Mouse (Mus musculus): ENCODE data around the gene Paxx. TPM values are rescaled to one million over a fixed set of nuclear protein-coding genes. Genes with fewer than 3 reads are reported as not detected.

Paxx gene
- polyA plus RNA-seq, 1 experiment from 2014 or later = 31.1 TPM

DNA sequence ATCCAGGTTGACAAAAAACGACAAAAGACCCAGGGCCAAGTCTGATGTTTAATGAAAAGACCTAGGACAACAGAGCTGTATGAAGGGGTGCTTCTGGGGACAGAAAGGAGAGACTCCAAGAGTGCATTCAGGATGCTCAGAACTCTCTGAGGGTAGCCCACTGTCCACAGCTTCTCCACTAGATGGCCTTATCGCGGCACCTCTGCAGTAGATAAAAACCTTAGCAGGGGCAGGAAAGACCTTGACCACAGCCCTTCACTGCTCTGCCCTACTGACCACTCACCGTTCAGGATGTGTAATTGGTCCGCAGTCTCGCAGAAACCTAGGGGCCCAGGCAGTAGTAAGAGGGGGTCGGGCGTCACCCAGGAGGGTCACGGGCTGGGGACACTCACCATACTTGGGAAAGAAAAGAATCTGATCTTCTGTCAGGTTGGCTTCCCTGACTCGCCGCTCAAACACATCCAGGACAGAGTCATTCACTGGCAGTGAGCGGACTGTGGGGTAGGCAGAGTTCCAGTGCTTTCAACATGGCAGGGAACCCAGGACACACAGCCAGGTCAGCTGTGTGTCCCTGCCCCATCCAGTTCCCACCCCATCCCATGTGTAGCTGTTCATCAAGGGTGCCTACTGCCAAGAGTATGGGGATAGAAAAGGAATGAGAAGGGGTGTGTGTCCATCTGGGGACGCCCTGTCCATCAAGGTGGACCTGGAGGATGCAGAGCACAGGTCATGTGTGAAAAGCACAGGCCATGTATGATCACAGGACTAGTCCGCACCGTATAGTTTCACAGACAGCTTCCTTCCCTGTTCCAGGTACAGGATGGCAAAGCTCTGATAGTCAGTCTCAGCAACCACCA, 38.0 kb upstream of the Paxx start:
- Histone ChIP-seq H3K9me3 (replicated peaks) (no peaks in the 10 kb centered on the region), H3K9ac (no peak overlapping the region), H3K36me3 (peaks cover 8% of the 10 kb centered on the region), H3K4me1 (replicated peaks) (peaks cover 20% of the 10 kb centered on the region), H3K4me2 (no peak overlapping the region), H3K27ac (no peak overlapping the region), H3K4me3 (no peak overlapping the region), H3K27me3 (no peaks in the 10 kb centered on the region)
- WGBS = 67% methylated on average over 15 of the region's 15 CpGs
- ATAC-seq (replicated peaks; ENCODE audit: insufficient number of reproducible peaks, insufficient read depth, low FRiP score, low read depth) = no peak

- 41% methylated on average over 6 of the region's 6 CpGs for WGBS
- no peaks in the 10 kb centered on the region for H3K9me3 ChIP-seq (replicated peaks)
Measured at GRCm38 (mm10) chr2:25497846-25498575, 37.1 kb upstream of the Paxx start.

GRCm38 (mm10) chr2:25496462-25496861, 35.6 kb upstream of the Paxx start:
- Histone ChIP-seq H3K4me1 (replicated peaks) (peaks cover 11% of the 10 kb centered on the region), H3K4me3 (no peak overlapping the region), H3K4me2 (no peak overlapping the region), H3K27ac (no peak overlapping the region), H3K9me3 (replicated peaks) (no peaks in the 10 kb centered on the region), H3K36me3 (no peaks in the 10 kb centered on the region), H3K27me3 (no peaks in the 10 kb centered on the region), H3K9ac (no peak overlapping the region)
- WGBS = 51% methylated on average over 4 of the region's 4 CpGs
- no peak for ATAC-seq (replicated peaks; ENCODE audit: insufficient number of reproducible peaks, insufficient read depth, low FRiP score, low read depth)

More at GRCm38 (mm10) chr2:25497846-25498575, 37.1 kb upstream of the Paxx start:
- Histone ChIP-seq H3K9ac (no peak overlapping the region), H3K27me3 (no peaks in the 10 kb centered on the region), H3K27ac (no peak overlapping the region), H3K4me3 (no peak overlapping the region), H3K4me1 (replicated peaks) (peaks cover 20% of the 10 kb centered on the region), H3K36me3 (no peaks in the 10 kb centered on the region; the same call in 1 of the 2 replicates), H3K4me2 (no peak overlapping the region)
- ATAC-seq (replicated peaks; ENCODE audit: insufficient number of reproducible peaks, insufficient read depth, low FRiP score, low read depth) = no peak

GRCm38 (mm10) chr2:25493476-25493961, 32.6 kb upstream of the Paxx start, which contains the start of gene Lcn12:
Gene Lcn12, minus strand, starts transcription at chr2:25493911.
- Histone ChIP-seq H3K9ac (no peak within 1 kb of the TSS), H3K27me3 (no peaks in the 10 kb centered on the region), H3K36me3 (no peaks in the 10 kb centered on the region), H3K4me2 (no peak within 1 kb of the TSS), H3K4me1 (replicated peaks) (peaks cover 3% of the 10 kb centered on the region; the same call in 1 of the 2 replicates), H3K9me3 (replicated peaks) (no peaks in the 10 kb centered on the region), H3K4me3 (no peak within 1 kb of the TSS), H3K27ac (no peak within 1 kb of the TSS)
- 81% methylated on average over 5 of the region's 5 CpGs for WGBS
- ATAC-seq (replicated peaks; ENCODE audit: insufficient number of reproducible peaks, insufficient read depth, low FRiP score, low read depth) = no peak

GRCm38 (mm10) chr2:25492988-25493387, 32.1 kb upstream of the Paxx start:
- Histone ChIP-seq H3K9ac (no peak overlapping the region), H3K4me3 (no peak overlapping the region), H3K4me1 (replicated peaks) (peaks cover 3% of the 10 kb centered on the region; the same call in 1 of the 2 replicates), H3K36me3 (no peaks in the 10 kb centered on the region), H3K9me3 (replicated peaks) (no peaks in the 10 kb centered on the region), H3K27me3 (no peaks in the 10 kb centered on the region), H3K4me2 (no peak overlapping the region), H3K27ac (no peak overlapping the region)
- no peak for ATAC-seq (replicated peaks; ENCODE audit: insufficient number of reproducible peaks, insufficient read depth, low FRiP score, low read depth)
- 74% methylated on average over 5 of the region's 5 CpGs for WGBS

DNA sequence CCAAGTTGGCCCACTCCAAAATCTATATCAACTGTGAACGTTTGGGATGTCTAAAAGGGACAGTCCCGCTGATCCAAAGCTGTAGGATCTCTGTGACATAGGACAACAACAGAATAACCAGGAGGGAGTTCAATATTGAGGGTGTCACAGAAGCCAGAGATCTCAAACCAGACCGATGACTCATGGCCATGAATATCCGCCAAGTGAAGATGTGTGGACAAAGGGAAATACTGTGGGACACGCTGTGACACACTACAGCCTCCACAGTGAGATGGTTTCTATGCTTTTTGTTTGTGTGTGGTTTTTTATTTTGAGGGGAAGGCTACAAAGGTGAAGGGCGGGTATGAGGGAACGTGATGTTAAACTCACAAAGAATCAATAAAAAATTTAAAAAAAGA, 27.8 kb upstream of the Paxx start:
- no peaks in the 10 kb centered on the region for H3K36me3 ChIP-seq
- no peak overlapping the region for H3K9ac ChIP-seq
- no peak overlapping the region for H3K27ac ChIP-seq
- no peaks in the 10 kb centered on the region for H3K4me1 ChIP-seq (replicated peaks)
- no peaks in the 10 kb centered on the region for H3K27me3 ChIP-seq
- H3K4me2 ChIP-seq = no peak overlapping the region
- no peak overlapping the region for H3K4me3 ChIP-seq
- no peak for ATAC-seq (replicated peaks; ENCODE audit: insufficient number of reproducible peaks, insufficient read depth, low FRiP score, low read depth)
- no peaks in the 10 kb centered on the region for H3K9me3 ChIP-seq (replicated peaks)
- 72% methylated on average over 7 of the region's 7 CpGs for WGBS

DNA sequence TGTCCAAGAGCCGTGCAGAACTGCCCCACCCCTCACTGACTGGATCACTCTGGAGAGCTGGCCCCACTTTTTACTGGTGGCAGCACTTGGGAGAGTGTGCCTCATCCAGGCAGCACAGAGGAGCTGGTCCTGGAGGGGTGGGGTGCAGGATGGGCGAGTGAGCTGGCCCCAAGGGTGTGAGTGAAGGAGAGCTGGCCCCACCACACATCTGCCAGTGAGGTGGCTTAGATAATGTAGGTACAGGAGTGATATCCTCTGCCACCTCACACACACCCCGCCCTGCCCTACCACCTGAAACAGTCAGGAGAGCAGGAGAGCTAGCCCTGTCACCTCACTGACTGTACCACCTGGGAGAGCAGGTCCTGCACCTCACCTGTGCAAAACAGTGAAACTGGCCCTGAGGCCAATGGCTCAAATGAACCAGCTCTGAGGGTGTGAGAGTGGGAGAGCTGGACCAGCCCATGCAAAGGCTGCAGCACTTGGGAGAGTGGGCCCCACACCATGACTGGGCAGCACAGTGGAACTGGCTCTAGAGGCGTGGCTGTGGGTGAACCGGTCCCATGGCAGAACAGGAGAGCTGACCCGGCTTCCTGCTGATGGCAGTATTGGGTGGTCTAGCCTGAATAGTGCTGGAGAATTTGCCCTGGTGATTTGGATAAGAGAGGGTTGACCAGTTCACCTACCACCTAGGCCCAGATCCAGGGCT, 27.2 kb upstream of the Paxx start:
- no peak overlapping the region for H3K4me2 ChIP-seq
- no peak for ATAC-seq (replicated peaks; ENCODE audit: insufficient number of reproducible peaks, insufficient read depth, low FRiP score, low read depth)
- WGBS = 78% methylated on average over 6 of the region's 6 CpGs

GRCm38 (mm10) chr2:25484901-25485647, 24.2 kb upstream of the Paxx start:
- H3K9me3 ChIP-seq (replicated peaks) = no peaks in the 10 kb centered on the region
- H3K4me2 ChIP-seq = no peak overlapping the region
- H3K4me1 ChIP-seq (replicated peaks) = no peaks in the 10 kb centered on the region
- H3K9ac ChIP-seq = no peak overlapping the region
- H3K27ac ChIP-seq = no peak overlapping the region
- H3K36me3 ChIP-seq = no peaks in the 10 kb centered on the region
- ATAC-seq (replicated peaks; ENCODE audit: insufficient number of reproducible peaks, insufficient read depth, low FRiP score, low read depth) = no peak
- H3K4me3 ChIP-seq = no peak overlapping the region
- WGBS = 58% methylated on average over 11 of the region's 11 CpGs
- peaks cover 4% of the 10 kb centered on the region; the same call in 1 of the 2 replicates for H3K27me3 ChIP-seq

More for the DNA sequence above, 27.2 kb upstream of the Paxx start:
- no peak overlapping the region for H3K4me3 ChIP-seq
- H3K36me3 ChIP-seq = no peaks in the 10 kb centered on the region
- no peaks in the 10 kb centered on the region for H3K27me3 ChIP-seq
- no peak overlapping the region for H3K27ac ChIP-seq
- no peaks in the 10 kb centered on the region for H3K9me3 ChIP-seq (replicated peaks)
- H3K4me1 ChIP-seq (replicated peaks) = no peaks in the 10 kb centered on the region
- no peak overlapping the region for H3K9ac ChIP-seq

- no peaks in the 10 kb centered on the region for H3K4me1 ChIP-seq (replicated peaks)
- no peak overlapping the region for H3K27ac ChIP-seq
- H3K9ac ChIP-seq = no peak overlapping the region
- no peak overlapping the region for H3K4me3 ChIP-seq
- 16% methylated on average over 7 of the region's 7 CpGs for WGBS
- no peak for ATAC-seq (replicated peaks; ENCODE audit: insufficient number of reproducible peaks, insufficient read depth, low FRiP score, low read depth)
- no peak overlapping the region for H3K4me2 ChIP-seq
- no peaks in the 10 kb centered on the region for H3K36me3 ChIP-seq
- H3K9me3 ChIP-seq (replicated peaks) = no peaks in the 10 kb centered on the region
- H3K27me3 ChIP-seq = peaks cover 4% of the 10 kb centered on the region; the same call in 1 of the 2 replicates
Measured at GRCm38 (mm10) chr2:25482969-25483368, 22.1 kb upstream of the Paxx start.

- H3K36me3 ChIP-seq = no peaks in the 10 kb centered on the region
- H3K9ac ChIP-seq = no peak overlapping the region
- ATAC-seq (replicated peaks; ENCODE audit: insufficient number of reproducible peaks, insufficient read depth, low FRiP score, low read depth) = no peak
- peaks cover 4% of the 10 kb centered on the region; the same call in 1 of the 2 replicates for H3K27me3 ChIP-seq
- H3K4me3 ChIP-seq = no peak overlapping the region
- 76% methylated on average over 1 of the region's 1 CpGs for WGBS
- no peaks in the 10 kb centered on the region for H3K4me1 ChIP-seq (replicated peaks)
- H3K27ac ChIP-seq = no peak overlapping the region
- H3K9me3 ChIP-seq (replicated peaks) = no peaks in the 10 kb centered on the region
- H3K4me2 ChIP-seq = no peak overlapping the region
Measured at GRCm38 (mm10) chr2:25480541-25480940, 19.6 kb upstream of the Paxx start.
